Mouse (Mus musculus): ENCODE measurements around the gene Gm8126. TPM values are rescaled to one million over a fixed set of nuclear protein-coding genes. Genes with fewer than 3 reads are reported as not detected.
"Not testable (repeated sequence)": the region's sequence is repeated elsewhere in the genome, so short reads cannot be mapped to it uniquely, and the experiment has no call there.

Gm8126 gene
- total RNA-seq (2022), result under 1 TPM in 3 of 4 experiments, not detected in 1; 0.37 to 0.72 (median 0.43) TPM

DNA sequence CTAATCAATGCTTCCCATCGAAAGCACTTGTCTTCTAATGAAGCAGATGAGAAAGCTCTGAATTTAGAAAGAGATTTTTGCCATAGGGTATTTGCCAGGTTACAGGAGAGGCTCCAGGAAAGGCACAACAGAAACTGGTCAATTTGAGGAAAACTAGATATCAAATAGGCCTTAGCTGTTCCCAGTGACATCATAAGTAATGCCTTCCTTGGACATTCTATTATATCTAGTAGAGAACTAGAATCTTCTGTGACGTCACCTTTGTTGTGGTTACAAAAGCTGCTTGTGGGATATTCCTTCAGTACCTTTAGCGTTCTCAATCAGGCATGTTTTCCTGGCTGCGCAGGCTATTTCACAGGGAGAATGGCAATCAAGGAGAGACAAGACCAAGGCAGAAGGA, at the start of gene Gm8126:
Gene Gm8126, plus strand, starts transcription at position 301 of the 400 bp plus-strand sequence.
- DNase-seq (ENCODE audit: low spot score in 2 of 2), result not testable (repeated sequence)

DNA sequence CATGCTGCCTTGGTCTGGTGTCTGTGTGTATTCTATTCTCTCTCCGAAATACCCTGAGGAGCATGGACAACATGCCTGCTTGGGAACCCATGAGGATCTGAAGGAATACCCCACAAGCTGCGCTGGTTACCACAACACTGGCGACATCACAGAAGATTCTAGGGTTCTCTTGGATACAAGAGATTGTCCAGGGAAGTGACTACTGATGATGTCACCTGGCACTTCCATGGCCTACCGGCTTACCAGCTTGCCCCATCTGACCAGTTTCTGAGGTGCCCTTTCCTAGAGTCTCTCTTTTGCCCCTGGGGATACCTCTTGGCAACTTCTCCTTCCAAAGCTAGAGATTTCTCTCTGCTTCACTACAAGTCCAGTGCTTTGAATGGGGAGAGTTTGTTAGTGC, 23.2 kb upstream of the Gm8126 start, which contains the start of gene Gm8122:
Gene Gm8122, minus strand, starts transcription at position 101 of the 400 bp plus-strand sequence.
- DNase-seq (ENCODE audit: low spot score in 2 of 2), result not testable (repeated sequence)

DNA sequence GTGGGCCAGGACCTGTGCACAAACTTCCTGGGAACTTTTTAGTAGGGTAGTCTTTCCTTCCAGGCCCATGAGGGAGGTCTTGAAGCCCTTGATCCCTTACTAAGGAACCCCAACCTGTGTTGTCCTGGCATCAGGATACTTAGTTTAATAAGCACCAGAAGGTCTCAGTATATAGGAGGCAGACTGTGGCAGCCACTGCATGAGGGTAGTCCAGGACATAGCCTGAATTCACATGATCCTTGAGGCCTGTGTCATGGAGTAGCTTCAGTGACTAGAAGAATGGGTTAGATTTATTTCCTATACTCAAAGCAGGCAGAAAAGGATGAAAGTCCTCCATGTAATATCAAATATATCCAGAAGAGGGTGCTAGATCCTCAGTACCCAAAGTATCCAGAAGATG, 20.7 kb upstream of the Gm8126 start:
- DNase-seq (ENCODE audit: low spot score in 2 of 2), result peak in 1 of 2 experiments; percentile 40

DNA sequence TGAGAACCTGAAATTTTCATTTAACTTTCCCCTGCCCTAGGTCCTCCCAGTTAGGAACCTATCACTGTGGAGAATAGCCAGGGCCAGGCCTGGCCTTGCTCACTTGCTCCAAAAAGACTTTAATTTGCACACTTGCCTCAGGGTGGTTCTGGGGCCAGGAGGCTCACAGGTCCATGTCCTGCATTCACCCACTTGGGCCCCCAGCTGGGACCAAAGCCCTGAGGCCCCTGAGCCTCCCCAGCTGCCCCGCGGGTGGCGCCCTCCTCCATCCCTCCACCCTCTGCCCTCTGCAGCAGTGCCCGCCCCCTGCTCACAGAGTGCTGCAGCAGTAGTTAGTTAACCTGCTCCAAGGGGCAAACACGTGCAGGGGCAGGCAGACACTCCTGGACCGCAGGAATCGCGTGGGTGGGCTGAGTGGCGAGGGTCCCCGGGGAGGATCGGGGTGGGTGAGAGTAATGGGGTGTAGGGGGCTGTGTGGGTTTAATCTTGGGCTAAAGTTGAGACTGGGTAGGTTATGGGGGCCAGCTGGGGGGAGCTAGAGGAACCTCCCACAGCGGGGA, 8.8 kb upstream of the Gm8126 start:
- peak in 1 of 2 experiments; percentile 23 for DNase-seq (ENCODE audit: low spot score in 2 of 2)

DNA sequence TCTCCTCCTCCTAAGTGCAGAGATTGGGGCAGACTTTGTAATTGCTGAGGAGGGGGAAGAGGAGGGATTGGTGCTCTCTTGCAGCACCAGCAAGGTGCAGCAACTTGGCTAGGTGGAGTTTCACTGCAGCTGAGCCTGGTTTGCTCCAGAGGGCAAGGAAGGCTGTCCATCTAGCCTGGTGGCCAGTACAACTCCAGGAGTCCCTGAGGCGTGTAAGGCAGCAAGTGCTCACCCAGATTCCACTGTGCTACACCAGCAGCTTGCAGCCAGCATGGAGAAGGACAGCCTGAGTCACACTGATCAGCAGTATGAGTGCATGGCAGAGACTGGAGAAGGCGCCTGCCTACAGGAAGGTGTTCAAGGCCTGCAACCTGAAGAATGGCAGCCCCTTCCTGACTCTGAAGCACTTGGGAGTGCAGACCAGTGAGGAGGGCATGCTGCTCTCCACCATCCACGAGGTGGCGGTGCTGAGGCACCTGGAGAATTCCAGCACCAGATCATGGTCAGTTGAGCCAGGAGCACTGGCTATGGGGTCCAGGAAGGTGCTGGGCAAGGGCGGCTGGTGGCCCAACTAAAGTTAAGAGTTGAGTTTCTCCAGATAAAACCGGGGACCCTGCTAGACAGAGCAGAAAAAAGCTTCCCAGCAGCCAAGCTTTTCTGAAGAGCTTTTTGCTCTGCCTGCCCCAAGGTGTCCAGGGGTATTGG, 7.7 kb upstream of the Gm8126 start:
- not testable (repeated sequence) for DNase-seq (ENCODE audit: low spot score in 2 of 2)

- not testable (repeated sequence) for DNase-seq (ENCODE audit: low spot score in 2 of 2)
Measured at GRCm38 (mm10) chr14:43256511-43256910, 1.9 kb upstream of the Gm8126 start.

GRCm38 (mm10) chr14:43263421-43263820, 5.0 kb downstream of the Gm8126 start:
- DNase-seq (ENCODE audit: low spot score in 2 of 2), result not testable (repeated sequence)

DNA sequence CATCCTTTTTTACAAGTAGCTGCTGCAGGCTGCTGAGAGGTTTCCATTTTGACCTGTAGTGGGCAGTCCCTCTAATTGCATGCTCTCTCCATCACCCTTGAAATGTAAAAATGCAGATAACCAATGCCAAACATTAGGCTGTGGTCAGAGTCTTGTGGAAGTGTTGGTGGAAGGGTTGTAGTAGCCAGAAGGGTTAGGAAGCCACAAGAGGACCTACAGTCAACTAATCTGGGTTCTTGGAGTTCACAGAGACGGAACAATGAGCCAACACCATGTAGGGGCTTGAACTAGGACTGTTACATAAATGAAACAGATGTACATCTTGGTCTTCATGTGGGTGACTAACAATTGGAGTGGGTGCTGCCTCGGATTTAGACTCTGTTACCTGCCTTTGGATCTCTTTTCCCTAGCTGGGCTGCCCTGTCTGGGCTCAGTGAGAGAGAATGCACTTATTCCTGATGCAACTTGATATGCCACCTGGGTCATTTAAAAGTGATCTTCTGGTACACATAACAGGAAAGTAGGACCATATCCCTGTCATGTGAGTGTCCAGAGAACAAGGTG, 10.2 kb downstream of the Gm8126 start:
- peak in 1 of 2 experiments; percentile 65 for DNase-seq (ENCODE audit: low spot score in 2 of 2)

DNA sequence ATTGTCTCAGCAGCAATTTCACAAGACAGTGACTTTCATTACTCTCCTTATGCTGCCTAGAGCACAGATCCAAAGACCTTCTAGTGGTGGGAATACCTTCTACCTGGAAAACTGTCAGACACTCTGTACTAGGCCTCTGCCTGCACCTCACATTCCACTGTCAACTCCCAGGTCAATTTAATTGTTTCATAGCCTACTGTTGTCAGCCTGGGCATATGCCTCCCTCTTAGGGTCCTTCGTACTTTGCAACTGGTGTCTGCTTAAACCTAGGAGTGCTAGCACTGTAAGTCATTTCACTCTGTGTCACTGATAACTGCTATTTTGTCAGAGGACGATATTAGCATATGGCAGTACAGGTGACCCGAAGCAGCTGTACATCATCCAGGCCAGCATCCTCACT, 10.8 kb downstream of the Gm8126 start:
- not testable (repeated sequence) for DNase-seq (ENCODE audit: low spot score in 2 of 2)

- DNase-seq (ENCODE audit: low spot score in 2 of 2), result not testable (repeated sequence)
Measured at GRCm38 (mm10) chr14:43273161-43273560, 14.7 kb downstream of the Gm8126 start.

GRCm38 (mm10) chr14:43274986-43275511, 16.6 kb downstream of the Gm8126 start, which contains the start of gene Gm9732:
Gm9732 (plus strand) TSS chr14:43275036.
- DNase-seq (ENCODE audit: low spot score in 2 of 2), result not testable (repeated sequence)

DNA sequence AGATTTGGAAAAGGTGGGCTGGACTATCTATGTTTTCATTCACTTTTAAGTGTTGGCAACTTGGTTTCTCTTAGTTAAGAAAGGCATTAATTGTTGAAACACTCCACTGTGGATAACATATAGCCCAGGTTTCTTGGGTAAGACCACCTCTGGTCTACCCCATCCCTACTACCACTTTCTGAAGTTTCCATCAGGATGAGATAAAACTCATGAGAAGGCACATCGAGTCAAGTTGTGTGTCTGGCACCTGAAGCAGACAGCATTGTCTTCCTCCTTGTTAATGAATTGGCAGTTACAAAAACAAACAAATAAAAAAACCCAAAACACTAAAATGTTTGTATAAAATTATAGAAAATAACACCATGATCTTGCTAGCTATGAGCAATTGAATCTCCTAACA, 17.3 kb downstream of the Gm8126 start:
- not testable (repeated sequence) for DNase-seq (ENCODE audit: low spot score in 2 of 2)

DNA sequence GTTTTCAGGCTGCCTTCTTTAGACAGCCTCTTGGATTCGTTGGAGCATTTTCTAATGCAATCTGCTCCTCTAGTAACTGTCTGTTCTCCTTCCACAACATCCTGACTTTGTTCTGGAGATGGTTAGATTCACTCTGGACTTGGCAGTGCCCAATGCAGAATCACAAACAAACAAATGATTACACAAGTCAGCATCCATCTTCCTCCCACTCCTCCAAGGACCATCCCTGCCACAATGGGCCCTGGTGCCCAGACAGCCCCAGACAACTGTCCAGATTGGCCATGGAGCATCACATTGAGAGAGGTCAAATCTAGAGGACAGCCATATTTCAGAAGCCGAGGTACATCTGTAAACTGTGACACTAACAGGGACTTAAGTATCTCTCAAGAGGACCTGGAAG, 19.0 kb downstream of the Gm8126 start:
- DNase-seq (ENCODE audit: low spot score in 2 of 2), result peak in 1 of 2 experiments; percentile 18

DNA sequence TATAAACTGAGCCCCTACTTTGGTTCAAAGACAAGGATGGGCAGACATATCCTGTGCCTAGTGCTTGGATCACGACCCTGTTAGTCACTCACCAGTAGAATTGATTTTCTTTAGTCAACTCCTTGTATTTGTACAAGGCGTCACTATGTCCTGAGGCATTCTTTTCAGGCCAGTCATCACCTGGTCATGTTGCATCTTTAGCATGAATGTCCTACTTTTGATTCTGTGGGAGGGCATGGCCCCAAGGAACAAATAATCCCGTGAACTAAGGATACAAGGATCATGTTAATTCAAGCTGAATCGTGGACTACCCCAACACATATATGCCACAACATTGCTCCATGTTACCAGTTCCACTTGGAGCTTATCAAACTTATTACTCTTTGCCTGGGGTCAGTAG, 19.7 kb downstream of the Gm8126 start:
- peak in 1 of 2 experiments; percentile 12 for DNase-seq (ENCODE audit: low spot score in 2 of 2)

DNA sequence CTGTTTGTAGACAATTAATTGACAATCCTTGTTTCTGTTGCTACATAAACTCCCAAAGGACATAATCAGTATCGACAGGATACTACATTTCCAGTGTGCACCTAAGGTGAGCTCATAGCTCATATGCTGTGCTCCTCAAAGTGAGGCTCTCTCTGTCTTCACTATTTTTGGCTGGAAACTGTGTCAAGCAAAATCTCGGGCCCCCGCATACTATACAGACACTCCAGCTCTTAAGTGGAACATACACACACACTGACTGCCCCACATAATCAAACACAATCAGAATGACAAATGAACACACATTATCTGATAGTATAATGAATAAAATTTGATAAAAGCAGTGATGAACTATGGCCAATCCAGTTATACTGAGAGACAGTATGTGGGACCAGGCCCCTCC, 20.2 kb downstream of the Gm8126 start:
- DNase-seq (ENCODE audit: low spot score in 2 of 2), result peak in 1 of 2 experiments; percentile 84

GRCm38 (mm10) chr14:43293503-43293902, 35.1 kb downstream of the Gm8126 start, which contains the start of gene Gm8127:
Gm8127 (minus strand) TSS chr14:43293832.
- DNase-seq (ENCODE audit: low spot score in 2 of 2), result not testable (repeated sequence)

Other genes starting within 250 kb of the Gm8126 start
- gene Gm10376, start 243.0 kb upstream of the Gm8126 start, total RNA-seq (2022), result not detected
- not detected for gene Gm8094, start 182.0 kb upstream of the Gm8126 start, total RNA-seq (2022)
- under 1 TPM in 3 of 4 experiments, not detected in 1; 0.25 to 0.55 (median 0.46) TPM for gene Gm8104, start 158.0 kb upstream of the Gm8126 start, total RNA-seq (2022)
- gene Gm7233, start 78.8 kb upstream of the Gm8126 start, total RNA-seq (2022), result under 1 TPM; 0.33 to 0.89 (median 0.48) TPM
- gene Gm8122, start 23.3 kb upstream of the Gm8126 start, total RNA-seq (2022), result not detected
- under 1 TPM; 0.27 to 0.72 (median 0.53) TPM for gene Gm9732, start 16.4 kb downstream of the Gm8126 start, total RNA-seq (2022)
- not detected for gene Gm8127, start 35.2 kb downstream of the Gm8126 start, total RNA-seq (2022)
- 1 to 10 TPM in 1 of 4 experiments, under 1 TPM in 1, not detected in 2; 0.67 to 2.9 TPM for gene 1700001F09Rik, start 89.2 kb downstream of the Gm8126 start, total RNA-seq (2022)
- gene Gm8138, start 157.7 kb downstream of the Gm8126 start, total RNA-seq (2022), result not detected

All from left cerebral cortex, adult 8-10 months (tissue).